Mouse (Mus musculus): Measurements from ENCODE around the gene Kcnq1. TPM values are rescaled to one million over a fixed set of nuclear protein-coding genes. Genes with fewer than 3 reads are reported as not detected.

Kcnq1 gene
- polyA plus RNA-seq, 1 experiment = 41.8 TPM

GRCm38 (mm10) chr7:143333040-143333439 lies 226.9 kb downstream of the Kcnq1 start:
- H3K36me3 ChIP-seq (ENCODE audit: control insufficient read depth, insufficient read depth, low read length) = no peaks in the 10 kb centered on the region; the same call in 1 of the 2 replicates
- H3K27ac ChIP-seq (ENCODE audit: insufficient read depth, low read depth, low read length) = no peak overlapping the region
- H3K4me1 ChIP-seq (ENCODE audit: control insufficient read depth, insufficient read depth, insufficient read length, low read length) = 0 out of 2 replicates have a peak, but pooled peaks cover 3% of the 10 kb centered on the region
- H3K4me3 ChIP-seq (ENCODE audit: low read depth, low read length) = no peak overlapping the region
- no peaks in the 10 kb centered on the region for H3K27me3 ChIP-seq (ENCODE audit: control insufficient read depth, insufficient read depth, low read length)
- TF ChIP-seq POLR2A (IDR thresholded peaks at IDR 0.05; ENCODE audit: low read depth, low read length) (no peak), CTCF (IDR thresholded peaks at IDR 0.05; ENCODE audit: extremely low read depth, insufficient read length, insufficient replicate concordance, low read depth, low read length) (no peak)
- WGBS = 78% methylated on average over 8 of the region's 8 CpGs

- no peak overlapping the region for H3K4me3 ChIP-seq (ENCODE audit: low read depth, low read length)
- TF ChIP-seq CTCF (IDR thresholded peaks at IDR 0.05; ENCODE audit: extremely low read depth, insufficient read length, insufficient replicate concordance, low read depth, low read length) (no peak), POLR2A (IDR thresholded peaks at IDR 0.05; ENCODE audit: low read depth, low read length) (no peak)
- H3K4me1 ChIP-seq (ENCODE audit: control insufficient read depth, insufficient read depth, insufficient read length, low read length) = 0 out of 2 replicates have a peak, but pooled peaks cover under 1% of the 10 kb centered on the region
- no peaks in the 10 kb centered on the region for H3K27me3 ChIP-seq (ENCODE audit: control insufficient read depth, insufficient read depth, low read length)
- no peak overlapping the region for H3K27ac ChIP-seq (ENCODE audit: insufficient read depth, low read depth, low read length)
- H3K36me3 ChIP-seq (ENCODE audit: control insufficient read depth, insufficient read depth, low read length) = no peaks in the 10 kb centered on the region; the same call in 1 of the 2 replicates
- WGBS = 79% methylated on average over 4 of the region's 4 CpGs
These were observed 227.4 kb downstream of the Kcnq1 start for GRCm38 (mm10) chr7:143333604-143334003.

DNA sequence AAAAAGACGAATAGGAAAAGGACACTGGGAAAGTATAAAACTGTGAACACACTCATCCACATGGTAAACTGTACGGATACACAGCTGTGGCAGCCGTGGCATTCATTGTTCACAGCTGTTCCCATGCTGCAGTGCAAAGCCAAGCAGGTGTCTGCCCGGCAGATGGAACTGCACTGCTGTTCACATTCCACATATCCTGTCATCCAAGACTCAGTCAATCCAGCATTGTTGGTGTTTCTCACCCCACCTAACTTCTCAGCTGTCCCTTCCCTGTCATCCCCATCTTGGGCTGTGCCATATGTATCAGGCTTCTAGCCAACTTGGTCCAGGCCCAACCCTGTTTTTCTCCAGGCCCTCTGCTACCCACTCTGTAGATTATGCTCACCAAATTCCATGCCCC lies 232.5 kb downstream of the Kcnq1 start:
- 80% methylated on average over 4 of the region's 4 CpGs for whole genome bisulfite sequencing
- H3K4me3 ChIP-seq (ENCODE audit: low read depth, low read length) = no peak overlapping the region
- TF ChIP-seq POLR2A (IDR thresholded peaks at IDR 0.05; ENCODE audit: low read depth, low read length) (no peak), CTCF (IDR thresholded peaks at IDR 0.05; ENCODE audit: extremely low read depth, insufficient read length, insufficient replicate concordance, low read depth, low read length) (no peak)
- peaks cover 17% of the 10 kb centered on the region for H3K4me1 ChIP-seq (ENCODE audit: control insufficient read depth, insufficient read depth, insufficient read length, low read length)
- H3K27ac ChIP-seq (ENCODE audit: insufficient read depth, low read depth, low read length) = no peak overlapping the region
- H3K36me3 ChIP-seq (ENCODE audit: control insufficient read depth, insufficient read depth, low read length) = no peaks in the 10 kb centered on the region; the same call in 1 of the 2 replicates
- H3K27me3 ChIP-seq (ENCODE audit: control insufficient read depth, insufficient read depth, low read length) = no peaks in the 10 kb centered on the region

DNA sequence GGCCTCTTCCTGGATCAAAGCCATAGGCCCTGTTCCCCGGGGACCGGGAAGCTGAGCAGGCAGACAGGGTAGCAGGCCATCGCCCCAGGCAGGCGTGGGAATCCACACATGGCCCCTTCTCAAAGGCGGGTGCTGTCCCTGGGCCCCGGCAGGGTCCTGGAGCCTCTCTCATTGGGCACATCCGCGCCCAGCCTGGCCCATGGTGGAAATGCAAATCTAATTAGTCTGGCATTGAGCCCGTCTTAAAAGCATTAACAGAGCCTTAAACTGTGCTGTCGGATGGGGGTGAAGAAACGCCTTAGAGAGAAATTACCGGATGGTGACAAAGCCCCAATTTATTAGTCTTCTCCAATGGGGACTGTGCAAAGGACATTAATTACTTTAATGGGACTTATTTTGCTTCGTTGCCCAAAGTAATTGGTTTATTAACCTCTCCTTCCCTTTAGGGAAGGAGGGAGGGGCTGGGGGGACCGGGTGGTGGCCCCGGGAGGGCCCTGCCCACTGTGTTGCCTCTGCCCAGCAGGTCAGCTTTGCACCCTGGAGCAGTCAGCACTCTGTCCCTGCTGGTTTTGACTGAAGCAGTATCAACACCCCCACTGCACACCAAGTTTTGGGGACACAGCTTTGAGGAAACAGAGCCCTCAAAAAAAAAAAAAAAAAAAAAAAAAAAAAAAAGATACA lies 234.6 kb downstream of the Kcnq1 start:
- no peaks in the 10 kb centered on the region; the same call in 1 of the 2 replicates for H3K36me3 ChIP-seq (ENCODE audit: control insufficient read depth, insufficient read depth, low read length)
- 28% methylated on average over 15 of the region's 15 CpGs for WGBS
- no peak overlapping the region for H3K27ac ChIP-seq (ENCODE audit: insufficient read depth, low read depth, low read length)
- TF ChIP-seq POLR2A (IDR thresholded peaks at IDR 0.05; ENCODE audit: low read depth, low read length) (no peak), CTCF (IDR thresholded peaks at IDR 0.05; ENCODE audit: extremely low read depth, insufficient read length, insufficient replicate concordance, low read depth, low read length) (no peak)
- peaks cover 17% of the 10 kb centered on the region for H3K4me1 ChIP-seq (ENCODE audit: control insufficient read depth, insufficient read depth, insufficient read length, low read length)
- no peaks in the 10 kb centered on the region for H3K27me3 ChIP-seq (ENCODE audit: control insufficient read depth, insufficient read depth, low read length)
- H3K4me3 ChIP-seq (ENCODE audit: low read depth, low read length) = no peak overlapping the region

DNA sequence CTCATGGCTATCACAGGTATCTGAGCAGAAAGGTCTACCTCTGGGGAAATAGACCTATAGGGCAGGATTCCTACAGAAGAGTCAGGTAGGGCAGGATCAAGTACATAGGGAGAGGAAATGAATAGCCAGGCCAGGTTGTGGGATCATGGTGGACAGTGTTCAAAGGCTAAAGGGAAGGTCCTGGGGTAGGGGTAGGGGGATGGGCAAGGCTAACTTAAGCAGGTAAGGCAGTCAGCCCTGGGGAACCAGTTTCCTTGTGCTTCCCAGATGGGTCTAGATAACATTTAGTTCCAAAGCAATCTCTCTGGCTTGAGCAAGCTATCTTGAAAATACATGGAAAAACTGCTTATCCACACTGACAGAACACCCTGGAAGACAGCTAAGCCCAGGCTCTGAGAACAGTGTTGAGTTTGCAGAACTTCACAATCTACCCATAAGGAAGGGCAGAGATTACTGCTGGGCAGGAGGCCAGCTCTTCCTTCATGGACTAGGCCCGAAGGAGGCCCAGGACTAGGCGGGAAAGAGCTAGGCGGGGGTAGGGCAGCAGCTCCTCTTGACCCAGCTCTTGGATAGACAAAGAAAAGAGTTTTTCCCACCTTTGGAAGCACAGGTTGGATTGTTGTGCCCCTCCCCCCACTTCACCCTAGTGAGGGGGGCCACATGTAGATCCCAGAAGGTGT lies 235.3 kb downstream of the Kcnq1 start:
- 25% methylated on average over 3 of the region's 3 CpGs for WGBS
- H3K36me3 ChIP-seq (ENCODE audit: control insufficient read depth, insufficient read depth, low read length) = no peaks in the 10 kb centered on the region; the same call in 1 of the 2 replicates
- no peak overlapping the region for H3K27ac ChIP-seq (ENCODE audit: insufficient read depth, low read depth, low read length)
- no peaks in the 10 kb centered on the region for H3K27me3 ChIP-seq (ENCODE audit: control insufficient read depth, insufficient read depth, low read length)
- peaks cover 17% of the 10 kb centered on the region for H3K4me1 ChIP-seq (ENCODE audit: control insufficient read depth, insufficient read depth, insufficient read length, low read length)
- TF ChIP-seq POLR2A (IDR thresholded peaks at IDR 0.05; ENCODE audit: low read depth, low read length) (no peak), CTCF (IDR thresholded peaks at IDR 0.05; ENCODE audit: extremely low read depth, insufficient read length, insufficient replicate concordance, low read depth, low read length) (no peak)
- no peak overlapping the region for H3K4me3 ChIP-seq (ENCODE audit: low read depth, low read length)

GRCm38 (mm10) chr7:143343781-143344306 lies 237.7 kb downstream of the Kcnq1 start:
- no peak overlapping the region for H3K27ac ChIP-seq (ENCODE audit: insufficient read depth, low read depth, low read length)
- H3K27me3 ChIP-seq (ENCODE audit: control insufficient read depth, insufficient read depth, low read length) = no peaks in the 10 kb centered on the region
- TF ChIP-seq POLR2A (IDR thresholded peaks at IDR 0.05; ENCODE audit: low read depth, low read length) = no peak
- no peak for TF ChIP-seq CTCF (IDR thresholded peaks at IDR 0.05; ENCODE audit: extremely low read depth, insufficient read length, insufficient replicate concordance, low read depth, low read length)
- 58% methylated on average over 12 of the region's 12 CpGs for WGBS
- H3K4me3 ChIP-seq (ENCODE audit: low read depth, low read length) = no peak overlapping the region
- H3K4me1 ChIP-seq (ENCODE audit: control insufficient read depth, insufficient read depth, insufficient read length, low read length) = peaks cover 17% of the 10 kb centered on the region
- no peaks in the 10 kb centered on the region for H3K36me3 ChIP-seq (ENCODE audit: control insufficient read depth, insufficient read depth, low read length)

- no peak for TF ChIP-seq POLR2A (IDR thresholded peaks at IDR 0.05; ENCODE audit: low read depth, low read length)
- TF ChIP-seq CTCF (IDR thresholded peaks at IDR 0.05; ENCODE audit: extremely low read depth, insufficient read length, insufficient replicate concordance, low read depth, low read length) = no peak
- no peak overlapping the region for H3K4me3 ChIP-seq (ENCODE audit: low read depth, low read length)
These were observed 243.1 kb downstream of the Kcnq1 start for GRCm38 (mm10) chr7:143349287-143349686.

More at GRCm38 (mm10) chr7:143349287-143349686, 243.1 kb downstream of the Kcnq1 start:
- no peaks in the 10 kb centered on the region for H3K4me1 ChIP-seq (ENCODE audit: control insufficient read depth, insufficient read depth, insufficient read length, low read length)
- H3K27ac ChIP-seq (ENCODE audit: insufficient read depth, low read depth, low read length) = no peak overlapping the region
- H3K36me3 ChIP-seq (ENCODE audit: control insufficient read depth, insufficient read depth, low read length) = no peaks in the 10 kb centered on the region
- no peaks in the 10 kb centered on the region for H3K27me3 ChIP-seq (ENCODE audit: control insufficient read depth, insufficient read depth, low read length)
- 85% methylated on average over 7 of the region's 7 CpGs for WGBS
